Mouse (Mus musculus): ENCODE measurements around the gene Jak3.
A peak's percentile ranks its signal among the peaks of the same experiment; 100 is the strongest.

Gene Jak3

DNA sequence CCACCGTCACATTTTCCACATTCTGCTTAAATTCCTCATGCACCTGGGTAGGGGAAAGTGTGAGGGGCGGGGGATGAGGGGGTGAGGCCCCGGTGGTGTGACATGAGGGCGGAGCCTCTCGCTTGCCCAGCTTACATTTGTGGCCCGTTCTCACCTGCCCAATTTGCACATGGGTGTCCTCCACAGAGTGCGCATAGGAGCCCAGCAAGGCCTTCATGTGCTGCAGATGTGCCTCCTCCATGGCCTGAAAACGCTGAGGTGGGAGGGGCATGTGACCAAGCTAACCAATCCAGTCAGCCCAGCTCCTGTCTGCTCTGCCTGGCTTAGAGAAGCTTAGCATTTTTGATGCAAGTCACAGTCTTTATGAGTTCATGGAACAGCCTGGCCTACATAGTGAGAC, 39.4 kb downstream of the Jak3 start:
- H3K4me1 ChIP-seq (replicated peaks; ENCODE audit: low read depth, low read length): peaks cover 61% of the 10 kb centered on the region
- no peaks in the 10 kb centered on the region for H3K27me3 ChIP-seq (ENCODE audit: insufficient read depth, low read length)
- no peak for TF ChIP-seq POU5F1 (IDR thresholded peaks at IDR 0.05; ENCODE audit: borderline replicate concordance, low read length)
- no peak for TF ChIP-seq NANOG (IDR thresholded peaks at IDR 0.05; ENCODE audit: borderline replicate concordance, low read length)
- no peak for TF ChIP-seq CTCF (conservative IDR thresholded peaks at IDR 0.05; ENCODE audit: low read length)
- H3K9me3 ChIP-seq (ENCODE audit: low read length): no peaks in the 10 kb centered on the region
- H3K4me3 ChIP-seq (replicated peaks; ENCODE audit: low read length): peak overlapping the region; percentile 26; the same call in 1 of the 2 replicates
- peaks cover 76% of the 10 kb centered on the region for H3K36me3 ChIP-seq (ENCODE audit: insufficient read depth, low read length)

DNA sequence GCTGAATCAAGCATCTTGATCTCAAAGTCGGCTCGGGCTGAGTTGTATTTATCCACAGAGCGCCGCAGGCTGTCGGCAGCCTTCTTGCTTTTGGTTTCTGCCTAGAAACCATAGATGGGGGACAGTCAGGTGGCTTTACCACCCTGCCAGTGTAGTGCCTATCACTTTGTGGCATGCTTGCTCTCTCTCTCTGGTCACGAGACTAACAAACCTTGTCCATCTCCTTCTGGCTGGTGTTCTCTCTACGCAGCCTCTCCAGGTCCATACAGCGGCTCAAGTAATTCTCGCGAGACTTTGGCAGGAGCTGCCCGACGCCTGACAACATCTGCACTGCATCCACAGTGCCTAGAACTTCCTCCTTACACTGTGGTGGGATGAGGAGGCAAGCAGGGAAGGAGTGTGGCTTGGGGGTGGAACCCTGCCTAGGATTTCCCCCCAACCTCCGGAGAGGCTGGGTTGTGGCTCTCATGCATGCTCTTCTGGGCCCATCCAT, 40.5 kb downstream of the Jak3 start:
- Histone ChIP-seq H3K36me3 (ENCODE audit: insufficient read depth, low read length) (peaks cover 74% of the 10 kb centered on the region), H3K27me3 (ENCODE audit: insufficient read depth, low read length) (no peaks in the 10 kb centered on the region), H3K9me3 (ENCODE audit: low read length) (no peaks in the 10 kb centered on the region), H3K4me3 (replicated peaks; ENCODE audit: low read length) (peak overlapping the region; percentile 50), H3K4me1 (replicated peaks; ENCODE audit: low read depth, low read length) (peaks cover 59% of the 10 kb centered on the region)
- TF ChIP-seq POU5F1 (IDR thresholded peaks at IDR 0.05; ENCODE audit: borderline replicate concordance, low read length) (no peak), CTCF (conservative IDR thresholded peaks at IDR 0.05; ENCODE audit: low read length) (no peak), NANOG (IDR thresholded peaks at IDR 0.05; ENCODE audit: borderline replicate concordance, low read length) (no peak)

DNA sequence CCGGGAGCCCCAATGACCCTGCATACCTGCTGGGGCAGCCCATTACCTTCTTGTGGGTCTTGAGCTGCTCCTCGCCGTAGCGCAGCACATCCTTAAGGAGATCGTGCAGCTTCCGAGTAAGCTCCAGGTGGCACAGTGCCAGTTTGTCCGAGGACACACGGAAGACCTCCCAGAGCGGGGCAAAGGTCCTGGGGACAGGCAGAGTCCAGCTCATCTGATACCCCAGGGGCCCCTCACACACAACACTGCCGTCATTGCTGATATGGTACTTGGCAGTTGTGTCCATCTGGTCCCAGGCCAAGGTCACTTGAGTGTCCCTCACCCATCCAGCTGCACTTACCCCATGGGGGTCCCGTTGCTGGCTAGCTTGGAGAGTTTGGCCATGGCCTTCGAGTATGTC, 41.0 kb downstream of the Jak3 start:
- peak overlapping the region; percentile 50; the same call in 1 of the 2 replicates for H3K4me3 ChIP-seq (replicated peaks; ENCODE audit: low read length)
- no peaks in the 10 kb centered on the region for H3K27me3 ChIP-seq (ENCODE audit: insufficient read depth, low read length)
- no peaks in the 10 kb centered on the region for H3K9me3 ChIP-seq (ENCODE audit: low read length)
- TF ChIP-seq POU5F1 (IDR thresholded peaks at IDR 0.05; ENCODE audit: borderline replicate concordance, low read length) (no peak), NANOG (IDR thresholded peaks at IDR 0.05; ENCODE audit: borderline replicate concordance, low read length) (no peak), CTCF (conservative IDR thresholded peaks at IDR 0.05; ENCODE audit: low read length) (no peak)
- H3K36me3 ChIP-seq (ENCODE audit: insufficient read depth, low read length): peaks cover 70% of the 10 kb centered on the region
- H3K4me1 ChIP-seq (replicated peaks; ENCODE audit: low read depth, low read length): peaks cover 54% of the 10 kb centered on the region

DNA sequence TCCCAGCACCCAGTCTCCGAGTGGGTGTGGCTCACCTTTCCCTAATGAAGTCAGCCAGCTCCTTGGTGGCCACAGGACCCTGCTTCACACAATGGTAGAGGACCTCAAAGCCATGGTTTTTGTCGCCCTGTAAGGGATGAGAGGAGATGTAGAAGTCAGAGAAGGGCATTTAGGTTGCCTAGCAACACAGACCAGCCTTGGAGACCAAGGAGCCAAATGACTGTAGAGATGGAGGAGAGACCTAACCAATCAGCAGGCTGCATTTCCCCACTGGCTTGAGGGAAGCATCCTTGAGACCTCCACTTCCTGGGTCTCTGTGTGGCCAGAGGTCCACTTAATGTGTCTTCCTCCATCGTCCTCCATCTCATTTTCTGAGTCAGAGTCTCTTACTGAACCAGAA, 42.2 kb downstream of the Jak3 start:
- Histone ChIP-seq H3K4me3 (replicated peaks; ENCODE audit: low read length) (no peak overlapping the region), H3K36me3 (ENCODE audit: insufficient read depth, low read length) (peaks cover 62% of the 10 kb centered on the region), H3K9me3 (ENCODE audit: low read length) (no peaks in the 10 kb centered on the region), H3K27me3 (ENCODE audit: insufficient read depth, low read length) (no peaks in the 10 kb centered on the region), H3K4me1 (replicated peaks; ENCODE audit: low read depth, low read length) (peaks cover 50% of the 10 kb centered on the region)
- no peak for TF ChIP-seq NANOG (IDR thresholded peaks at IDR 0.05; ENCODE audit: borderline replicate concordance, low read length)
- TF ChIP-seq CTCF (conservative IDR thresholded peaks at IDR 0.05; ENCODE audit: low read length): no peak
- no peak for TF ChIP-seq POU5F1 (IDR thresholded peaks at IDR 0.05; ENCODE audit: borderline replicate concordance, low read length)

DNA sequence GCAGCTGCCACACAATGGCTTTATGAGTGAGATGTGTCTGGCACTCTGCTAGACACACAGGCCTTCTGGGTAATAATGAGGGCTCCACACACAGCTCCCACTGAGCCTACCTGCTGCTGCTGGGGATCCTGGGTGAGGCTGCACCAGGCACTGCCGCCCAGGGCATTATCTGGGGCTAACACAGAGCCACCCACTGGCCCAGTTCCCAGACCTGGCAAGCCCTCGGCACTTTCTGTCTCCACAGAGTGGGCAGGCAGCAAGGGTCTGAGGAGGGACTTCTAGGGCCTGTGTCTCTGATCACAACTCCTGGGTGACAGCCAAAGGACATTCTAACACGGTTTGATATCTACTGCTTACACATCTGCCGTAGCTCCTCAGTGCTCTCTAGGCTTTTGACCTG, 43.1 kb downstream of the Jak3 start:
- no peaks in the 10 kb centered on the region for H3K27me3 ChIP-seq (ENCODE audit: insufficient read depth, low read length)
- TF ChIP-seq CTCF (conservative IDR thresholded peaks at IDR 0.05; ENCODE audit: low read length) (no peak), NANOG (IDR thresholded peaks at IDR 0.05; ENCODE audit: borderline replicate concordance, low read length) (no peak), POU5F1 (IDR thresholded peaks at IDR 0.05; ENCODE audit: borderline replicate concordance, low read length) (no peak)
- peaks cover 55% of the 10 kb centered on the region for H3K4me1 ChIP-seq (replicated peaks; ENCODE audit: low read depth, low read length)
- H3K36me3 ChIP-seq (ENCODE audit: insufficient read depth, low read length): peaks cover 60% of the 10 kb centered on the region
- H3K4me3 ChIP-seq (replicated peaks; ENCODE audit: low read length): no peak overlapping the region
- H3K9me3 ChIP-seq (ENCODE audit: low read length): no peaks in the 10 kb centered on the region

DNA sequence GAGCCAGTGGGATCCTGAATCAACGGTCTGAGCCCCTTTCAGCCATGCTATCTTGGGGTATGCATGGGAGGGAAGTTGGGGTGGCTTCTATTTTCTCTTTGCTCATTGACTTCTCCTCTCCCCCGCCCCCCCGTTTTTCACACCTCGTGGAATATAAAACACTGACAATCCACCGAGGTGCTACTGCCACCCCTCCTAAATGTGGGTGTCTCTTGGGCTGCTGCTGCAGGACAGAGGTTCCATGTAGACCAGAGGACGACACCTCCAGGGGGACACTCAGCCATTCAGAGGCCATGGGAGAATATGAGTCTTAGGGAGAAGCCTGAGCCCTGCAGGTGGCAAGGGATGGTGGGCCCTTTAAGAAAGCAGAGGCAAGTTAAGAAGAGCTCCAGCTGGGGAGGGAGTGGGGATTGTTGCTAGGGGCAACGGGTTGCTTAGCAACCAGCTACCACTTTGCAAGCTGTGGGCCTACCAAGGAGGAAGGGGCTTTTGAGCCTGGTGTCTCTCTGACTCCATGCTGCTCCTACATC, 43.9 kb downstream of the Jak3 start:
- H3K4me1 ChIP-seq (replicated peaks; ENCODE audit: low read depth, low read length): peaks cover 56% of the 10 kb centered on the region
- no peaks in the 10 kb centered on the region for H3K9me3 ChIP-seq (ENCODE audit: low read length)
- TF ChIP-seq NANOG (IDR thresholded peaks at IDR 0.05; ENCODE audit: borderline replicate concordance, low read length) (no peak), CTCF (conservative IDR thresholded peaks at IDR 0.05; ENCODE audit: low read length) (no peak), POU5F1 (IDR thresholded peaks at IDR 0.05; ENCODE audit: borderline replicate concordance, low read length) (no peak)
- peaks cover 3% of the 10 kb centered on the region; the same call in 1 of the 2 replicates for H3K27me3 ChIP-seq (ENCODE audit: insufficient read depth, low read length)
- peaks cover 52% of the 10 kb centered on the region for H3K36me3 ChIP-seq (ENCODE audit: insufficient read depth, low read length)
- H3K4me3 ChIP-seq (replicated peaks; ENCODE audit: low read length): no peak overlapping the region

DNA sequence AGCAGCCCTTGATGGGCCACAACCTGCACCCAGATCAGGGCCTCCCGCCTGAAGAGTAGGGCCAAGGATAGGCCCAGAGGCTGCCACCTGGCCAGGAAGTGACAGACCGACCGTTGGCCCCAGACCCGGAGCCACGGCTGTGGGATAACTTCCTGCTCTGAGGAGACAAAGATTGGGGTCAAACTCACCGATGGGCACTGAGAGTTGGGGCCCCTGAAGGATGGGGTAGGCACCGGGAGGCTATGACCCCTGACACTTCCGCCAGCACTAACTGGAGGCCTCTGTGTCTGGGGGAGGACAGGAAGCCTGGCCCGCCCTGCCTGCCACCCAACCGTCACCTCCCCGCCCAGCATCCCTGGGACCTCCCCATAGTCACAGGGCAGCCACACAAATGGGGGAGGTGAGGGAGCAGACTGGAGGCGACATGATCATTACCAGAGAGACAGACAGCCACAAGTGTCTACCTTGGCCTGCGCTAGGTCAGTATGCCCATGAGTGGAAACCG, 47.0 kb downstream of the Jak3 start:
- H3K9me3 ChIP-seq (ENCODE audit: low read length): no peaks in the 10 kb centered on the region

DNA sequence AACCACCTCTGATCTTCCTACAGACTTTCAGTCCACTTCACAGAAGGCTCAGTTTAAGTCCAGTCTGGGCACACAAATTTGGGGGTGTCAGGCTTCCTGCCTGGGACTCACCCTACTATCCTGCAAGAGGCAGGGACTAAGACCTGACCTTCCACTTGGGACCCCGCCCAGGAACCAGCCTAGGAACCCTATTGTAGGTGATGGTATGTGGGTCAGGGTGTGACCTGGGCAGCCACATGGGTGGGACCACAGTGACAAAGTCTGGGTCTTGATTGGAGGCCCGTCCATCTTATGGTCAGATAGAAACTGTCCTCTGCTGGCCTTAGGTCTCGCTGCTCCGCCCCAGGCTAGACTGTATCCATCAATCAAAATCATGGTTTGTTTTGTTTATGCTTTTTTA, 48.3 kb downstream of the Jak3 start:
- Histone ChIP-seq H3K4me1 (replicated peaks; ENCODE audit: low read depth, low read length) (peaks cover 58% of the 10 kb centered on the region), H3K4me3 (replicated peaks; ENCODE audit: low read length) (peak overlapping the region; percentile 91), H3K27me3 (ENCODE audit: insufficient read depth, low read length) (peaks cover 6% of the 10 kb centered on the region; the same call in 1 of the 2 replicates), H3K9me3 (ENCODE audit: low read length) (no peaks in the 10 kb centered on the region), H3K36me3 (ENCODE audit: insufficient read depth, low read length) (peaks cover 20% of the 10 kb centered on the region)
- TF ChIP-seq NANOG (IDR thresholded peaks at IDR 0.05; ENCODE audit: borderline replicate concordance, low read length): no peak
- no peak for TF ChIP-seq POU5F1 (IDR thresholded peaks at IDR 0.05; ENCODE audit: borderline replicate concordance, low read length)
- no peak for TF ChIP-seq CTCF (conservative IDR thresholded peaks at IDR 0.05; ENCODE audit: low read length)

More for the DNA sequence above, 47.0 kb downstream of the Jak3 start:
- Histone ChIP-seq H3K36me3 (ENCODE audit: insufficient read depth, low read length) (peaks cover 25% of the 10 kb centered on the region), H3K27me3 (ENCODE audit: insufficient read depth, low read length) (peaks cover 6% of the 10 kb centered on the region; the same call in 1 of the 2 replicates), H3K4me1 (replicated peaks; ENCODE audit: low read depth, low read length) (peaks cover 47% of the 10 kb centered on the region), H3K4me3 (replicated peaks; ENCODE audit: low read length) (peak overlapping the region; percentile 32)
- TF ChIP-seq CTCF (conservative IDR thresholded peaks at IDR 0.05; ENCODE audit: low read length) (no peak), NANOG (IDR thresholded peaks at IDR 0.05; ENCODE audit: borderline replicate concordance, low read length) (no peak), POU5F1 (IDR thresholded peaks at IDR 0.05; ENCODE audit: borderline replicate concordance, low read length) (no peak)

All from E14TG2a.4 (cell line).